8 mouse cellular contexts compared by ENCODE assay signal in the genomic region with DNA sequence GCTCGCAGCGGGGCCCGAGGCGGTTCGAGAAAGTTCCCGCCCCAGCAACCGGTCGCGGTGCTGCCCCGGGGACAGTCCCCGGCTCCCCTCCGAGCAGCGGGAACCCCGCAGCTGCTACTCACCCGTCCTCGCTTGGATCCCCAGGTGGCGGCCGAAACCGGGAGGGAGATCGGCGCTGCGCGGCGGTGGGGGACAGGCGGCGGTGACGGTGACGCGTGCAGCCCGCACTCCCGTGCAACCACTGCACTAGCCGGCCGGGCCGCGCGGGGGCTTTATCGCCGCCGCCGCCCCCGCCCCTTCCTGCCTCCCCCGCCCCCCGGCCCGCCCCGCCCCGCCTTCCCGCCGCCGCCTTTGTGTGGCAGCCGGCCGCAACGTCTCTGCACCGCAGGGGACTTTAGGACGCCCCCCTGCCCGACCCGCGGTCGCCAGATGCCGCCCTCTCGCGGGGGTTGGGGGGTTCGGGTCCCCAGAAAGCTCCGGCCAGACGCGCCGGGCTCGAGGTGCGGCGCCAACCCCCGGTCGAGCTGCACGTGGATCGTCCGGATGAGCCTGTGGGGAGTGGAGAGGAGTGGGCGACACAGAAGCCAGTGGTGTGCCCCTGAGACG. TPM values are rescaled to one million over a fixed set of nuclear protein-coding genes. Genes with fewer than 3 reads are reported as not detected.
DNase-seq lines count a peak whose midpoint lies in the region; ATAC-seq and TF ChIP-seq lines count a peak whose summit lies in the region.

No protein-coding gene starts in this region.

- peak overlapping the region; percentile 31 for H3K27ac ChIP-seq in heart, embryonic 15.5 days
- H3K27ac ChIP-seq in midbrain, embryonic 10.5 days (replicated peaks) = peak overlapping the region; percentile 90
- no peak overlapping the region for H3K27ac ChIP-seq in stomach, postnatal 0 days (replicated peaks)

- H3K4me2 ChIP-seq in heart, embryonic 15.5 days = peak overlapping the region; percentile 99
- peak overlapping the region; percentile 93 for H3K4me2 ChIP-seq in stomach, postnatal 0 days (replicated peaks; ENCODE audit: low read depth)

- peak; percentile 8; the same call in 1 of the 2 replicates for TF ChIP-seq CTCF in stomach, postnatal 0 days (IDR thresholded peaks at IDR 0.05; ENCODE audit: low read depth)

- peak; percentile 36; the same call in 1 of the 2 replicates for ATAC-seq in frontal cortex, adult (ENCODE audit: low TSS enrichment)
- ATAC-seq in CD4-positive, CD25-positive, alpha-beta regulatory T cell, adult 4 months = peak; percentile 62
- peak; percentile 53; the same call in 1 of the 2 replicates for ATAC-seq in heart, embryonic 15.5 days (replicated peaks; ENCODE audit: insufficient number of reproducible peaks, insufficient read depth, low FRiP score, low read depth)
- peak; percentile 65 for ATAC-seq in stomach, postnatal 0 days (ENCODE audit: low FRiP score, low TSS enrichment)

- peak overlapping the region; percentile 71 for H3K4me3 ChIP-seq in heart, embryonic 15.5 days
- peak overlapping the region; percentile 76 for H3K4me3 ChIP-seq in midbrain, embryonic 10.5 days
- peak overlapping the region; percentile 65 for H3K4me3 ChIP-seq in stomach, postnatal 0 days (ENCODE audit: low read depth, low read length)

- no peaks in the 10 kb centered on the region for H3K9me3 ChIP-seq in heart, embryonic 15.5 days (replicated peaks)
- no peaks in the 10 kb centered on the region for H3K9me3 ChIP-seq in midbrain, embryonic 10.5 days (replicated peaks)
- no peaks in the 10 kb centered on the region for H3K9me3 ChIP-seq in stomach, postnatal 0 days (ENCODE audit: control insufficient read depth, low read length)

- H3K4me1 ChIP-seq in heart, embryonic 15.5 days (replicated peaks) = peaks cover 38% of the 10 kb centered on the region
- H3K4me1 ChIP-seq in midbrain, embryonic 10.5 days = peaks cover 55% of the 10 kb centered on the region
- H3K4me1 ChIP-seq in stomach, postnatal 0 days (replicated peaks; ENCODE audit: control insufficient read depth, insufficient read depth) = 0 out of 2 replicates have a peak, but pooled peaks cover 4% of the 10 kb centered on the region

- no peak for TF ChIP-seq EP300 in stomach, postnatal 0 days (optimal IDR thresholded peaks at IDR 0.05)

- under 1% methylated on average over 58 of the region's 76 CpGs for WGBS in heart, embryonic 15.5 days
- WGBS in midbrain, embryonic 10.5 days = under 1% methylated on average over 61 of the region's 76 CpGs
- under 1% methylated on average over 46 of the region's 76 CpGs for WGBS in stomach, postnatal 0 days

- no peaks in the 10 kb centered on the region for H3K36me3 ChIP-seq in heart, embryonic 15.5 days
- H3K36me3 ChIP-seq in midbrain, embryonic 10.5 days = no peaks in the 10 kb centered on the region
- H3K36me3 ChIP-seq in stomach, postnatal 0 days (ENCODE audit: control insufficient read depth, insufficient read depth, low read length) = no peaks in the 10 kb centered on the region

- H3K27me3 ChIP-seq in heart, embryonic 15.5 days = no peaks in the 10 kb centered on the region
- H3K27me3 ChIP-seq in midbrain, embryonic 10.5 days (ENCODE audit: low read depth, poor library complexity, severe bottlenecking) = peaks cover 45% of the 10 kb centered on the region
- no peaks in the 10 kb centered on the region for H3K27me3 ChIP-seq in stomach, postnatal 0 days (ENCODE audit: control insufficient read depth, insufficient read depth, low read length)

- H3K9ac ChIP-seq in heart, embryonic 15.5 days = peak overlapping the region; percentile 75
- H3K9ac ChIP-seq in stomach, postnatal 0 days (ENCODE audit: low read length) = peak overlapping the region; percentile 71

- DNase-seq in frontal cortex, postnatal 14 days (ENCODE audit: low spot score in 2 of 2) = no peak
- peak; percentile 67 for DNase-seq in embryo, embryonic 10.5 days (ENCODE audit: low spot score)
- peak; percentile 11 to 17 for DNase-seq in layer of hippocampus, postnatal 36 days
- peak; percentile 62 for DNase-seq in midbrain, embryonic 10.5 days (ENCODE audit: low spot score)
- DNase-seq in stomach, postnatal 0 days (ENCODE audit: low spot score) = peak; percentile 48

RNA-seq across cellular contexts. Expression of gene Serpine2, which starts 2.5 kb away (rescaled TPM):
- 1 to 10 TPM; 1.7 to 2.8 TPM for polyA plus RNA-seq in CD4-positive, CD25-positive, alpha-beta regulatory T cell, adult 4 months (2017; shearing (Covaris generic))
- polyA plus RNA-seq in heart, embryonic 15.5 days (2015; fragmentation: Nextera tagmentation; extraction: Ambion mirVana) = 99.4 and 124 TPM in 2 replicates
- 100 to 1,000 TPM; 129 to 137 TPM for total RNA-seq in layer of hippocampus, postnatal 36 days (2021)
- 54.7 and 60.4 TPM in 2 replicates for polyA plus RNA-seq in midbrain, embryonic 10.5 days (2016; fragmentation: Nextera tagmentation; extraction: Ambion mirVana)
- polyA plus RNA-seq in stomach, postnatal 0 days (2015; fragmentation: Nextera tagmentation; extraction: Ambion mirVana) = 44.6 and 45.7 TPM in 2 replicates

Comparison
In these comparisons a context has a peak if more than half of its experiments do, and no peak if none do; other contexts are left out.
1. DNase-seq: peak in embryo, embryonic 10.5 days (single experiment), layer of hippocampus, postnatal 36 days (2 of 2), midbrain, embryonic 10.5 days (single experiment) and stomach, postnatal 0 days (single experiment); none in frontal cortex, postnatal 14 days (0 of 2).
2. RNA of gene Serpine2, which starts 2.5 kb away (polyA plus RNA-seq): 99.4 to 124 TPM in heart, embryonic 15.5 days, 54.7 to 60.4 TPM in midbrain, embryonic 10.5 days and 44.6 to 45.7 TPM in stomach, postnatal 0 days; 1.7 to 2.8 TPM in CD4-positive, CD25-positive, alpha-beta regulatory T cell, adult 4 months; every median in the first group is over 10 times any median in the second.
3. Peak in every context shown above with its lines, with median percentiles within 50 percentile points of each other: ATAC-seq and H3K4me3 ChIP-seq.